Mouse (Mus musculus) liver, postnatal 0 days (tissue): ENCODE measurements around the gene Olfr1367.

ENCODE experiments used
- CTCF ChIP-seq: sonication (generic); IDR thresholded peaks from 2 replicates; pipeline ENCODE4 v1.5.1; 2016; ENCODE audit warnings: antibody characterized with exemption, low read depth
- EP300 ChIP-seq: IDR thresholded peaks from 2 replicates; pipeline ENCODE4 v1.6.1; 2016; ENCODE audit warnings: antibody characterized with exemption, low read depth, mild to moderate bottlenecking

- TF ChIP-seq EP300 (no peak), CTCF (no peak)
Measured at GRCm38 (mm10) chr13:21304483-21305066, 42.1 kb upstream of the Olfr1367 start.
